Mouse (Mus musculus): ENCODE measurements around the gene Epb41l5. TPM values are rescaled to one million over a fixed set of nuclear protein-coding genes. Genes with fewer than 3 reads are reported as not detected.

Epb41l5 gene
- 1 to 10 TPM in 1 of 2 experiments, under 1 TPM in 1; 0.21 to 1.5 TPM for polyA plus RNA-seq (2017; shearing (Covaris generic))

DNA sequence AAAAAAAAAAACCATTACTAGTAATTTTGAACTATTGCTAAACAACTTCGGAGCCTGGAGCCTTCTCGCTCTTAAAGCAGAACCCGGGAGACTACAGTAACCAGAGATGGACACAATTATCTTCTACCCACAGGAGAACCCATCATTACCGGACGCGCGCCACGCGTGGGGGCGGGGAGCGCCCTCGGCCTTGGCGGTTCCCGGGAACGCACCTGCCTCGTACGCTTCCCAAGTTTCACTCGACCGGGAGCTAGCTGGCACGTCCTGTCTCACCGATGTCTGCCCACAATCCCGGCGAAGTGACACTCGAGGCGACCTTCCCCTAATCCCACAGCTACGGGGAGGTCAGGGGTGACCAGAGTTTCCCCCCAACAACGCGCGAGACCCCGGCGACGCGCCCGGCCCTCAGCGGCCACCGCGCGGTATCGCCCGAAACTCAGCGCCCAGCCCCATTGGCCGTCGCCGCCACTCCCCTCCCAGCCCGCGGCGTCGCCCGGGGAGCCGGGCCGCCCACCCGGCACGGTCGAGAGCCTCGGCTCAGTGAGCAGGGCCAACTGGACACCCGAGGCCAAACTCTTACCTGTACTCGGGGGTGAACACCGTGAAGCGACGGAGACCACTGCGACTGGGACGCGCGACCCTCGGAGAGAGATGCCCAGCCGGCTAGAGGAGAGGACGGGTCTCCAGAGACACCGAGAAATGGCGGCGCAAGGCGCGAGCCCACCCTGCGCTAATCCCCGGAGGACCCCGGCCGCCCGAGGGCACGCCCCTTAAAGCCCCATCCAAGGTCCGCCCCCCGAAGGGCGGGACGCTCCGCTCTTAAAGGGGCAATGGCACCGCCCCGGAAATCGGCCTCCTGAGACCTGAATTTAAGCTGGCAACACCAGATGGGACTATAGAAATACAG is at the start of gene Epb41l5:
Epb41l5 (minus strand) TSS at position 796 of the 907 bp plus-strand sequence.

DNA sequence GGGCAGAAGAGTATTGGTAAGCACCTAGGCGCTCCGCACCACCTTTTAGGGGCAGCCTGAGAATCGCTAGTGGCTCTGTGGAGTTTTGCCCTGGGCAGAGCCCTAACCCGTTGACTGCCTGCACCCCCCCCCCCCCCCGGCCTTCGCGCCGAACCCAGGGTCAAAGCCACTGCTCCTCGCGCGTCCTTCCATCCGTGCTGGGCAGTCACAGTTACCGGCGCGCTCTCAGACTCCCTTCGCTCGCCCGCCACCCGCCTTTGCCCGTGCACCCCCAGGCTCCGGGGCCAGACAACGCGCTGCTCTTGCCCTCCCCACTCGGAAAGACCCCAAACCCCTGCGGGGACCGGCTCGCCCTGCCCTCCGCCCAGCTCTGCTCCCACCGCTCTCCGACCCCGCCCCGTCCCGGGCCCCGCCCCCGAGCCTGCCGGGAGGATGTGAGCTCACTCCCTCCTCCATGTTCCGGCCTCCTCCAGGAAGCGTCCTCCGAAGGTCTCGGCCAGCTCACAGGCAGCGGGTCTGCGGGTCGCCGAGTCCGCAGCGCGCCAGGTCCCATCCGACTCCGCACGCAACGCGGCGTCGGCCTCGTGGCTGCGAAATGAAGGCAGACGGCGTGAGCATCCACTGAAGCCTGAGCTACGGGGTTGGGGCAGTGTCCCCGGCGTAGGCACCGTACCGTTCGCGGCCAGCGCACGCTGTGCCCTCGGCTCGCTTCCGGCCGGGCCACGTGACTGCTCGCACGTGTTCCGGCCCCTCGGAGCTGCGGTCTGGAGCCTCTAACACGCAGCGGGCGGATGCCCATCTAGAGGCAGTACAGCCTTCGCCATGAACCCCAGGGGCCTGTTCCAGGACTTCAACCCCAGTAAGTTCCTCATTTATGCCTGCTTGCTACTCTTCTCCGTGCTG is 122.9 kb downstream of the Epb41l5 start, which contains the start of gene Tmem185b:
Tmem185b (plus strand) TSS at position 472 of the 903 bp plus-strand sequence.

DNA sequence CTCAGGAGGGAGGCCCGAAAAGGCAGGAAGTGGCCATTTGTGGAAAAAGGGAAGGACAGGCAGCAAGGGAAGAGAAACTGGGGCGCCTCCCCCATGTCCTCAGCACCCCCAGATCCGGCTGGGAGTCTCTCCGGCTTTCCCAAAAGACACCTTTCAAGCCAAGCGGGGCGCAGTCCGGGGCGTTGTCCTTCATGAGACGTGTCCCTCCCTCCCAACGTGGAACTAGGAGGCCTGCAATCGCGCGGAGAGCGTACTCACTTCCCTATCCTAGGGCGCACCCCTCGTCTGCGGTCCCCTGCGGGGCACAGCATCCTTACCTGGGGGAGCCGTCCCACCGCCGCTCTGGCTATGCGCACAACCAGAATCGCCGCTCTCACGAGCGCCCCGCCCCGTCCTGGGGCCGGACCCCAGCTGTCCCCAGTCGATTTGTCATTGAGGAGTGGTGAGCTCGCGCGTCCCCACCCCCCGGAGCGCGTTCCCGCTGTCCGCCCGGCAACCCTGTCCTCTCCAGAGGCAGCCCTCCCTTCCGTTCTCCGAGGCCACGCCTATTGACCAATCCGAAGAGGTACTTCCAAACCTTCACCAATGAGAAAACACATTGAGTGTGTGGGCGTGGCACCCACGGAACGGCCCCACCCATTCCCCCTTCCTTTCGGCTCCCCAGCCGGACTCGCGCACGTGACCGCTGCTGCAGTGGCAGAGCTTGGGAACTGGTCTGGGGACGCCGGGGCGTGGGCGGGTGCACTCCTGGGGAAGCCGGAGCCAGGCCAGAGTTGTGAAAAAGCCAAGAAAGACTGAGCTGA is 144.3 kb downstream of the Epb41l5 start, which contains the start of gene Ralb:
Ralb (minus strand) TSS at position 535 of the 803 bp plus-strand sequence.

Other genes starting within 250 kb of the Epb41l5 start
- not detected for gene Inhbb, start 226.8 kb downstream of the Epb41l5 start, polyA plus RNA-seq (2017; shearing (Covaris generic))
- gene Ralb, start 144.2 kb downstream of the Epb41l5 start, polyA plus RNA-seq (2017; shearing (Covaris generic)) = 10 to 100 TPM; 14.6 to 17.8 TPM
- 10 to 100 TPM; 27.6 to 32.0 TPM for gene Tmem185b, start 122.8 kb downstream of the Epb41l5 start, polyA plus RNA-seq (2017; shearing (Covaris generic))
- gene Ptpn4, start 188.6 kb upstream of the Epb41l5 start, polyA plus RNA-seq (2017; shearing (Covaris generic)) = 10 to 100 TPM; 17.0 to 25.3 TPM